Mouse (Mus musculus) embryo, embryonic 10 days (tissue): ENCODE data around the gene Hmgb1.
A peak's percentile ranks its signal among the peaks of the same experiment; 100 is the strongest.

ENCODE experiments used
- DNase-seq: peaks from one replicate; pipeline ENCODE4 v3.0.0-alpha.2; 2015; ENCODE audit warnings: low spot score

The Hmgb1 gene

DNA sequence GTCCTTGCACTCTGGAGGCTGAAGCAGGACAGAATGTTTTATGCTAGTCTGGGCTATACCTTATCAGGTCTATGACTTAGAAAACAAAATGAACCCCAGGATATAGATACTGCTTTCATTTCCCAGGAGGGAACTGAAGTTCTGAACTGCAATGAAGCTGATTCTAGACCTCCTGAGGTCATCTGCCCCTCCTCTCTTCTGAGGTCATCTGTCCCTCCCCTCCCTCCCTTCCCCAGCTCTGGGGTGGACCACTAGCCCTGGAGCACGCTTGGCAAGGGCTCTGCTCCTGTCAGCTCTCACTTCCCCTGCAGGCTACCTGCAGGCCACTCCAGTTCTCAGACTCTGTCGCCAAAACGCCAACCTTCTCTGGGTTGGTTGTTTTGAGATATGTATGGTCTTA is 84.2 kb downstream of the Hmgb1 start:
- no peak for DNase-seq

DNA sequence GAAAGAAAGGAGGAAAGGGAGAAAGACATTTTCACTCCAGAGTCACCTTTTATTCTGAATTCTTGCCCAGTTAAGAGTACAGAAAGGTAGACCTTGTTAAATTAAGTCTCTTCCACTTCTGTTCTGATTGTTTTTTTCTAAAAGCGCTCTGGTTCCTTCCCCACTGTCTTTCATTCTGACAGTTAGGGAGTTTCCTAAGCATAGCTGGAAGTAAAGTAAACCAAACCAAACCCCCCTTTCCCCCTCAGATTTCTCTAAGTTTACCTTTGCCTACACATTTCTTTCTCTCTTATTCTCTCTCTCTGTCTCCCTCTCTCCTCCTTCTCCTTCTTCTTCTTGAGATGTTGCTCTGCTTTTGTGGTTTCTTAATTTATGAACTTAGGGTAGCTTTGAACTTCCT is 85.3 kb downstream of the Hmgb1 start:
- DNase-seq, result no peak

DNA sequence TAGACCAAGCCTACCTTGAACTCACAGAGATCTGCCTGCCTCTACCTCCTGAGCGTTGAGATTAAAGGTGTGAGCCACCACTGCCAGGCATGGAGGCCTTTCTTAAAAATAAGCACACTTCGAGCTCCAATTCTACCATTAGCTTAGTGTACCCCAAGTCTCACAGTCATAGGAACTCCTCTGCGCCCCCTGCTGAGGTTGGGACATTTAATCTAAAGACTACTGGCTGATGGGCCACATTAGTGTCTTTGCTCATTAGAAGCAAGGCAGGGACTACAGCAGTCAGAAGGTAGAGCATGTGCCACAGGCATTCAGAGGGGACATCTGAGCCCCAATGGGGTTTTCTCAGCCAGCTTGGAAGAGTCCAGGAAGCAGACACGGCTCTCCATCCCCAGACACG is 86.4 kb downstream of the Hmgb1 start:
- no peak for DNase-seq

- DNase-seq, result no peak
These were observed 88.0 kb downstream of the Hmgb1 start for GRCm38 (mm10) chr5:149096284-149096683.

DNA sequence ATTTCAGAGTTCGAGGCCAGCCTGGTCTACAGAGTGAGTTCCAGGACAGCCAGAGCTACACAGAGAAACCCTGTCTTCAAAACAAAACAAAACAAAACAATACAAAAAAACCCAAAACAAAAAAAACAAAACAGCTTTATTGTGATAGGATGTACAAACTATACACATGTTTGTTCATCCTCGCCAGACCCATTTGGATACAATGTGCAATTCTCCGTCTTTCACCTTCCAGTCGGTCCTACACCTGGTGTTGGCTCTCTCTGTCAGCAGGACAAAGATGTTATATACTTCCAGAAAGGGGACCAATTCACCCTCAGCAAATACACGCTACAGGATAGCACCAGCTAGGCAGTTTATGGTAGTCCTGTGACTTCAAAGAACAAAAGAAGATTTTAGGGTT is 91.4 kb downstream of the Hmgb1 start:
- DNase-seq, result no peak

DNA sequence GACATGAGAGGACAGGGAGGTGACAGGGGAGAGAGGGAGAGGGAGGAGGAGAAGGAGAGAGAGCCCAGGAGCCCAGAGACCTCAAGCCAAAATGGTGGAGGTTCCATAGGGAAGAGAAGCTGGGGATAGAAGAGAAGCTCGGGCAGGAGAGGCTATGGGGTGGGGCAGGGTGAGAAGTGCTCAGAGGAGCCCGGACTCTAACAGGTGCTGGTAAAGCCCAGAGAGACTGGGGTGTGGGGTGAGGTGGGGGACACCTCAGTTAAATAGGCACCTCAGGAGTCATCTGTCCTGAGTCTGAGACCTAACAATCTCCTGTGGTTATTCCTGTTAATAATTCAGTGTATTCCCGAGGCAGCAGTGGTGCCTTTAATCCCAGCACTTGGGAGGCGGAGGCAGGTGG is 91.8 kb downstream of the Hmgb1 start:
- no peak for DNase-seq

- DNase-seq, result no peak
These were observed 93.0 kb downstream of the Hmgb1 start for GRCm38 (mm10) chr5:149091256-149091655.

GRCm38 (mm10) chr5:149089860-149090259 is 94.4 kb downstream of the Hmgb1 start:
- DNase-seq, result no peak

DNA sequence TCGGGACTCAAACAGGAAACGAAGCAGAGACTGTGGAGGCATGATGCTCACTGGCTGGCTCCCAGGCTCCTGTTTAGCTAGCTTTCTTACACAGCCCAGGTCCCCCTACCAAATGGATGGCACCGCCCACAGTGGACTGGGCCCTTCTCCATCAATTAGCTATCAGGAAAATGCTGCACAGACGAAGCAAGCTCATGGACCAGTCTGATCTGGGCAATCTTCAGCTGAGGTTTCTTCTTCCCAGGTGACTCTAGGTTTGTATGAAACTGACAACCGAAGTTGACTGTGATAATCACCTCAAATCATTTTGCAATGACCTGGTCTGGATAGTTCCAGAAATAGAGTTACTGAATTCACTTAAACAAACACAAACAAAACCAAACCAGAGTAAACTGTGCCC is 94.8 kb downstream of the Hmgb1 start:
- DNase-seq, result no peak

GRCm38 (mm10) chr5:149088891-149089290 is 95.4 kb downstream of the Hmgb1 start:
- DNase-seq, result no peak

DNA sequence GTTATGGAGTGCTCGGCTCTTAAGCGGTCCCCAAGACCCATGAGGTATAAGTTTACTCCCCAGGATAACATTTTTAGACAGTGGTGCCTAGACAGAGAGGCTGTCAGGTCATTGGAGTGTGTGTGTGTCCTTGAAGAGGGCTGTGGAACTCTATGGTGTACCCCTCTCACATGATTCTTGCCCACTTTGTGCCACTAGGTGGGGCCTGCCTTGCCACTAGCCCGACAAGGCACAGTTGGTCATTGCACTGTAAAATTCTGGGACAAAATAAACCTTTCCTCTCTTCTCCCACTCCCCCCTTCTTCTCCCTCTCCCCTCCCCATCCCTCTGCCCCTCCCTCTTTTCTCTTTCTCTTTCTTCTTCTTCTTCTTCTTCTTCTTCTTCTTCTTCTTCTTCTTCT is 96.1 kb downstream of the Hmgb1 start:
- DNase-seq, result no peak

GRCm38 (mm10) chr5:149086382-149087244 is 97.7 kb downstream of the Hmgb1 start:
- no peak for DNase-seq

DNA sequence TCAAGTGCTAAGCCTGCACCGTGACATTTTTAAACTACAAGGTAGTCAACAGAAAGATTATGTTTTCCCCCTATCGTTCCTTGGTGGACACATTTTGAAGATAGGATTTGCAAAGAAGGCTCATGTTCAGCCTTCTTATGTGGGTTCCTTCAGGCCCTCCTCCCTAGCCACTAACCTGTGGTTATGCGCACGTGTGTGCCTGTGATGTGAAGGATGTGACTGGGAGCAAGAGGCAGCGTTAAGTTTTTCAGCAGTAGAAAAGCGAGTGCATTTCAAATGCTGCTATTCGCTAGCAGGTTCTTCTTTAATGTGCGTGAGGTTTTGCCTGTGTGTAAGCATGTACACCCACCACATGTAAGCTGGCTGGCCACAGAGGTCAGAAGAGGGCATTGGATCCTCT is 103.8 kb downstream of the Hmgb1 start:
- no peak for DNase-seq

DNA sequence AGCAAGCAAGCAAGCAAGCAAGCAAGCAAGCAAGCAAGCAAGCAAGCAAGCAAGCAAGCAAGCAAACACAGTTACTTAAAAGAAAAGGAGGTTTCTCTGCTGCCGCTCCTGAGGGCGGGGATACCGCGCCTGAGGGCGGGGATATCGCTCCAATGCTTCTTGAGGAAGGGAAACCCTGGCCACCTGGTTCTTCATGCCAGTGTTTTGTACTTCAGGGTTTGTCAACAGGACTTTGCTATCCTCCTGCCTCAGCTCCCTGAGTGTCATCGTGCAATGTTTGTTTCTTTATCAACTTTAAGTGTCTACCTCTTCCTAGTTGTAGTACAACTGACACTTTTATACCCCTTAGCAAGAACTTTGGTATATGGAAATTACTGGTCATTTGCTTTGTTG is 104.5 kb downstream of the Hmgb1 start:
- no peak for DNase-seq

DNA sequence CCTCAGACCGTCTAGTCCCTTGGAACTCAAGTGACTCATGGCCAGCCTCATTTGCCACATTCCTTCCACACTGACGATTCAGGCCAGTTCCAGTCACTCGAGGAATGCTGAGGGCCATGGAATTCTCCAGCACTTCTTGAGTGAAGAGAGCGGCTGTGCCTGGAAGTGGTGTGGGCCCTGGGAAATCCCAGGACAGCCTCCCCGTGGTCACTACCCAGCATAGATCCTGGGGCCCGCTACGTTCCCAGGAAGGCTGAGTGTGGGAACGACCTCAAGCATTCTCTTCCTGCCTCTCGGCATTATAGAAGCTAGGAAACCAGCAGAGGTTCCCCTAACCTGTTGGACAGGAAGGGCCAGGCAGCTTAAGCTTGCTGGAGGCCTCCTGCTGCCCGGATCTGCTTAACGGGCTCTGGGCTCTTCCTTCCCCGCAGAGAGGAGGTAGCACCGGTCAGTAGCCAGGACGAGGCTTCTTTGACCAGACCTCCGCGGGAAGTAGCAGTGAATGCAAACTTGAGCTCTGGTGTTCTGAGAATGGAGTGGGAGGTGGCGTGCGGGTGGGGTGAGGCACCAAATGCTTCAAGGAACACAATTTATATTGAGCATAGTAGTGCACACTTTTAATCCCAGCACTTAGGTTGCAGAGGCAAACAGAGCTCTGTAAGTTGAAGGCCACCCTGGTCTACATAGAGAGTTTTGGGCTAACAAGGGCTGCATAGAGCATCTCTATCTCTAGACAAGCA is 105.1 kb downstream of the Hmgb1 start:
- peak; percentile 24 for DNase-seq

DNA sequence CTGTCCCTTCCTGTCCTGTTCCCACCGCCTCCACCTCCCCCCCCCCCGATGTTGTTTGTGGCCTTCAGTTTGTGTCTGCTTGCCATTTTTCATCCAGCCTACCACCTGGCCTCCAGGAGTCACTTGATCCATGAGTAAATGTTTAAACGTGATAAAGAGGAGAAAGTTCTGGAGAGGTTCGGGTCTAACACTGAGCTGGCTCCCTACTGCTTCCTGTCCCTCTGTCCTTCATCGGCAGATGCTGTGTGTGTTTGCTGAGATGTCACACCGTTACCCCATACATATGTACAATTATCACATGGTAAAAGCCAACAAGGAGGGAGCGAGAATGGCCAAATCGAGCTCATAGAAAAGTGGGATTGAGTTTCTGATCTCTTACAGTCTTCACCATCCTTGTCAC is 107.2 kb downstream of the Hmgb1 start:
- no peak for DNase-seq

GRCm38 (mm10) chr5:149071546-149071945 is 112.7 kb downstream of the Hmgb1 start:
- DNase-seq, result no peak

GRCm38 (mm10) chr5:149068745-149069144 is 115.5 kb downstream of the Hmgb1 start:
- DNase-seq, result no peak

GRCm38 (mm10) chr5:149068247-149068740 is 116.0 kb downstream of the Hmgb1 start:
- no peak for DNase-seq

- no peak for DNase-seq
These were observed 116.8 kb downstream of the Hmgb1 start for GRCm38 (mm10) chr5:149067501-149067961.

DNA sequence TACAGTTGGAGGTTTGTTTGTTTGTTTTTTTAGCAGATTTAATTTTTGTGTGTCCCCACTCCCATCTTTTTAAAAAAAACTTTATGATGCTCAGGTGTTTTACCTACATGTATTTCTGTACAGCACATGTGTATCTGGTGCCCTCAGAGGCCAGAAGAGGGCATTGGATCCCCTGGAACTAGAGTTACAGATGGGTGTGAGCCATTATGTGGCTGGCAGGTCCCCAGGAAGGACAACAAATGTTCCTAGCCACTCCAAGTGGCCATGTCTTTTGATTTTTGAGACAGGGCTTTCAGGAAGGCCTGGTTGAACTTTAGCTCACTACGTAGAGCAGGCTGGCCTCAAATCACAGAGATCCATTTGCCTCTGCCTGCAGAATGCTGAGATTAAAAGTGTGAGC is 121.5 kb downstream of the Hmgb1 start:
- no peak for DNase-seq

DNA sequence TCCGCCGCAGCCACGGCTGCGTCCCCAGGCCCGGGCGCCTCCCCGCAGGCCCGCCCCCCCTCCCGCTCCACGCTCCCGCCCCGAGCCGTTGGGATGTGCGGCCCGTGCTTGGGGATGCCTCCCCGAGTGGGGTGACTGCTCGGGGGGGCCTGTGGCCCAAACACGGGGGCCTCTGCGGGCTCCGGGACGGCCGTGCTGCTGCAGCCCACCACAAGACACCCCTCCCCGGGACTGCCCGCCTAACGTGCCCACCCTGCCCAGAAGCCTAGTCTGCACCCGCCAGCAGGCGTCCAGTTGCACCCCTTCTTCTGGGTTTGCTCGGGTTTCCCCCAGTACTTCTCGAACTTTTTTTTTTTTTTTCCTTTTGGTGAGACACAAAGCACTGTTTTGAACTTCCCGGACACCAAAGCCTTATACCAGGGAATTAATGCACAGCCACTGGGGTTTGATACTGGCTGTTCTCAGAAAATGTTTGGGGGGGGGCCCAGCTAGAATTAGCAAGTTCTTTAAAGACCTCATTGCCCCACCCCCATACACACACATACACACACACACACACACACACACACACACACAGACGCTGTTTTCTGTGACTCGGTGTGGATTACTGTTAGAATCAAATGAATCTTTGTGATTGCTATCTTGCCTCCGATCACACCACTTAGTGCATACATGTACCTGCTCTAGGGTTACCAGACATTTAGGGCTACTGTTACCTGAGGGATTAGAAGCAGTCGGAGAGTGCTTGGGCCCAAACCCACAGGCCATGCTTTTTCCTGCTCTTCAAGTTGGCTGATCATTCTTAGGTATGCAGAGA is 130.7 kb downstream of the Hmgb1 start:
- DNase-seq, result no peak
